Mouse (Mus musculus) testis, adult 2 months (tissue): Measurements from ENCODE around the gene Auh.

Source experiments
- CTCF ChIP-seq: fragments of 200-500 bp; IDR thresholded peaks from 2 replicates; pipeline ENCODE4 v1.5.1; 2012; ENCODE audit warnings: low read depth, mild to moderate bottlenecking, inconsistent platforms, low read length, moderate library complexity; ENCODE audit not compliant: control insufficient read depth, insufficient read depth, insufficient replicate concordance
- POLR2A ChIP-seq: fragments of 200-500 bp; IDR thresholded peaks from 2 replicates; pipeline ENCODE4 v1.6.1; 2012; ENCODE audit warnings: low read depth, mild to moderate bottlenecking, inconsistent platforms, low read length, moderate library complexity; ENCODE audit not compliant: control insufficient read depth

DNA sequence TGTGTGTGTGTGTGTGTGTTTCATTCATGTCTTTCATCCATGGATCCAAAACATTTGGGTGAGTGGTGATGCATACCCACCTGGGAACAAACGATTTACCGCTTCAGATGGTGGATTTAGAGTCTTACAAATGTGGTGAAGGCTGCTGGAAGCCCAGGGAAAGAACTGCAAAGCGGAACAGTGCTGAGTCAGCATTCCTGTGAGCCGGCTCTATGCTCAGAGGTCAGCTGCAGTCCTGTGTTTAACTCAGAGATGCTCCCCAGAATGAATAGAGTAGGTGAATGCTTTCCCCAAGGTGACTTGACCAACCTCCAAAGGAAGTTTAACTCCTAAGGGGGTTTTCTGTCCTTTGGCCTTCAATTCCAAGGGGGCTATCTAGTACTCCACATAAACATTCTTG, 18.1 kb upstream of the Auh start:
- TF ChIP-seq CTCF (no peak), POLR2A (no peak)
